Mouse (Mus musculus) stomach, embryonic 15.5 days (tissue): ENCODE data around the gene Tmem256. TPM values are rescaled to one million over a fixed set of nuclear protein-coding genes. Genes with fewer than 3 reads are reported as not detected.

ENCODE experiments used
- ATAC-seq: fragments of 200-750 bp; cut with Nextera tagmentation; 2 replicates; pipeline ENCODE4 v1.8.0; 2017; ENCODE audit warnings: low read depth, moderate number of reproducible peaks, moderate TSS enrichment; ENCODE audit not compliant: insufficient read depth, low FRiP score
- H3K27ac ChIP-seq: fragments of 300-500 bp; sonication (generic); 2 replicates; pipeline ENCODE4 v1.5.1; 2015; ENCODE audit warnings: mild to moderate bottlenecking, inconsistent platforms
- H3K27me3 ChIP-seq: fragments of 300-500 bp; sonication (generic); replicated peaks from 2 replicates; pipeline ENCODE4 v1.6.1; 2015; ENCODE audit warnings: inconsistent platforms
- H3K36me3 ChIP-seq: fragments of 300-500 bp; sonication (generic); 2 replicates; pipeline ENCODE4 v1.6.1; 2015; ENCODE audit warnings: inconsistent platforms
- H3K4me1 ChIP-seq: fragments of 300-500 bp; sonication (generic); 2 replicates; pipeline ENCODE4 v1.6.1; 2015; ENCODE audit warnings: inconsistent platforms
- H3K4me2 ChIP-seq: fragments of 300-500 bp; sonication (generic); 2 replicates; pipeline ENCODE4 v1.6.1; 2015; ENCODE audit warnings: mild to moderate bottlenecking, inconsistent platforms
- H3K4me3 ChIP-seq: fragments of 300-500 bp; sonication (generic); replicated peaks from 2 replicates; pipeline ENCODE4 v1.5.1; 2015; ENCODE audit warnings: inconsistent platforms
- H3K9ac ChIP-seq: fragments of 300-500 bp; sonication (generic); 2 replicates; pipeline ENCODE4 v1.6.1; 2015; ENCODE audit warnings: inconsistent platforms
- H3K9me3 ChIP-seq: fragments of 300-500 bp; sonication (generic); 2 replicates; pipeline ENCODE4 v1.6.1; 2016; ENCODE audit warnings: inconsistent platforms
- WGBS: fragments of 180-500 bp; shearing (Covaris S2); methylation state at CpG from one replicate; pipeline ENCODE4 v1.1.7; 2015; 5-methylcytosine and 5-hydroxymethylcytosine counted together
- polyA plus RNA-seq: library from polyadenylated mRNA; unstranded; fragments of >200 nt; fragmentation: Nextera tagmentation; extraction: Ambion mirVana; gene quantifications from 2 replicates; pipeline ENCODE4 v1.2.1, GENCODE M21; 2015

Tmem256 gene
- polyA plus RNA-seq, 1 experiment from 2014 or later, result 416 TPM

DNA sequence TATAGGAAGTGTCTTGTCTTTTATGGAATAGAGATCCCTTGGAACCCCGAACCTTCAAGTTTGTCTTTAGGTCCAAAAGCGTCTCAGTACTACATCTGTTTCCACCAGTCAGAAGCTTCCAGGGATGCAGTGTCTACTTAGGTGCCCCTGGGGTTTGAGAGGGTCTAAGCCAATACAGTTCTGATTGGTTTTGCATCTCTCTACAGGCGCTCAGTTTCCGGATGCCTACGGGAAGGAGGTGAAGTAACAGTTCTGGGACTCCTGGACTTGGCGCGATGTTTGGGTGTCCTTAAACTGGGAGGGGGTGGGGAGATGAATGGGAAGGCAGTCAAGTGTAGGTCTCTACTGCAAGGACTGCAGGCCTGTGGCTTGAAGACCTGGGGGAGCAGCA lies 395 bp downstream of the Tmem256 start:
- Histone ChIP-seq H3K27me3 (peaks cover 3% of the 10 kb centered on the region; the same call in 1 of the 2 replicates), H3K4me1 (peaks cover 34% of the 10 kb centered on the region), H3K4me2 (peak overlapping the region; percentile 91), H3K4me3 (peak overlapping the region; percentile 77), H3K27ac (peak overlapping the region; percentile 91), H3K9me3 (no peaks in the 10 kb centered on the region), H3K36me3 (no peaks in the 10 kb centered on the region), H3K9ac (peak overlapping the region; percentile 73)
- WGBS, result under 1% methylated on average over 7 of the region's 7 CpGs
- no peak for ATAC-seq

DNA sequence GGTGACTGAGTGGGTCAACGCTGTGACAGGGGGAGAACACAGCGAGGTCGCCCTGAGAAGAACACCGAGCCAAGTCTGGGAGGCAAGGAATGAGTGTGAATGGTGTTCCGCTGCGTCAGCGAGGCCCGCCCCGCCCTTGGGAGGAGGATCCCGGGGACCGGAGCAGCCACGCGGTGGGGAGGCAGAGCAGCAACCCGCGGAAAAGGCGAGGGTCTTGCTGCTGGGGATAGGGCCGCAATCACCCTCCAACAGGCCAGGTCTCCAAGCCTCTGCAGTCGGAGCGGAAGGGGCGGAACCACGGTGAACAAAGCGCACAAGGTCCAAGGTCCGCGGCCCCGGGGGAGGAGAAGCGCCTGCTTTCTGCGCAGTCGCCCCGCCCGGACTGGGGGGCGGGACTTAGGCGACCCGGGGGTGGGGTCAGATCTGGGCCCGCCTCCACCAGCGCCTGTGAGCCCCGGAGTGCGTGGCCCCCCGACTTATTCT lies 7.9 kb downstream of the Tmem256 start, which contains the start of gene Plscr3:
TSS of gene Plscr3 (plus strand) at position 179 of the 483 bp plus-strand sequence.
- Histone ChIP-seq H3K4me3 (peak within 1 kb of the TSS; percentile 72), H3K4me2 (peak within 1 kb of the TSS; percentile 84), H3K27ac (peak within 1 kb of the TSS; percentile 93), H3K36me3 (peaks cover 33% of the 10 kb centered on the region), H3K9ac (peak within 1 kb of the TSS; percentile 59), H3K27me3 (no peaks in the 10 kb centered on the region), H3K4me1 (peaks cover 20% of the 10 kb centered on the region), H3K9me3 (no peaks in the 10 kb centered on the region)
- WGBS, result under 1% methylated on average over 38 of the region's 38 CpGs
- ATAC-seq, result peak; percentile 92

DNA sequence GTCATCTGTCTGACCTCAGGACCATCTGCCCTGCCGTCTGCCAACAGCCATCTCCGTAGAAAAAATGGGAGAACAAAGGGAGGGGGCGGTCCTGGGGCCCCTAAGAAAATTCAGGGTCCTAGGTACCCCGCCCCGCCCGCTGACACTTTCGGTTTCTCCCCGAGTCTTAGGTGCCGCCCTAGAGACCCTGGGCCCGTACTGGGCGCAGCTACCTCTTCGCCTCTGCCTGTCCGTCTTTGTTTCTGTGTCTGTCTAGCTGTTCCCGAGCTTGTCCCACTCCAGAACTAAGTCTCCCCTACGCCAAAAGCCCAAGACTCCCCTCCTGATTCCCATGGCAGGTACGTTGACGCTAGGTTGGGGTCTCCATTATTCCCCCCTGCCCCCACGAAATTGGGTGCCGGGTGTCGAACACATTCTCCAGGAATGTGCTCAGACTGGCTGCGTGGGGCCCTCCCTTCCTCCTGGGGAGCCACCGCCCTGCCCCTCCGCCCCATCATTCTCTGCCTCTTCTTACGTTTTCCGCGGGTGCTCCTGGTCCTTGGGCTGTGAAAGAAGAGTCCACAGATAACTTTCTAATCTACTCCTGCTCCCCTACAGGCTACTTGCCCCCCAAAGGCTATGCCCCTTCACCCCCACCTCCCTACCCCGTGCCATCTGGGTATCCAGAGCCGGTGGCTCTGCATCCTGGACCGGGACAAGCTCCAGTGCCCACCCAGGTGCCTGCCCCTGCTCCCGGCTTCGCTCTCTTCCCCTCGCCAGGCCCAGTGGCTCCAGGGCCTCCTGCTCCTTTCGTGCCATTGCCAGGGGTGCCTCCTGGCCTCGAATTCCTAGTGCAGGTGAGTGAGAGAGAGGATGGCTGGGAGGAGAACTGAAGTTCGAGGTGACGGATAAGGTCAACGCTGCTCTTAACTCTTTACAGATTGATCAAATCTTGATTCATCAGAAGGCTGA lies 8.7 kb downstream of the Tmem256 start:
- no peaks in the 10 kb centered on the region for H3K9me3 ChIP-seq
- WGBS, result 10% methylated on average over 37 of the region's 37 CpGs
- H3K4me2 ChIP-seq, result peak overlapping the region; percentile 84
- H3K9ac ChIP-seq, result peak overlapping the region; percentile 59
- no peaks in the 10 kb centered on the region for H3K27me3 ChIP-seq
- peak overlapping the region; percentile 93 for H3K27ac ChIP-seq
- ATAC-seq, result peak; percentile 44
- H3K36me3 ChIP-seq, result peaks cover 37% of the 10 kb centered on the region
- peaks cover 20% of the 10 kb centered on the region for H3K4me1 ChIP-seq
- H3K4me3 ChIP-seq, result peak overlapping the region; percentile 72

DNA sequence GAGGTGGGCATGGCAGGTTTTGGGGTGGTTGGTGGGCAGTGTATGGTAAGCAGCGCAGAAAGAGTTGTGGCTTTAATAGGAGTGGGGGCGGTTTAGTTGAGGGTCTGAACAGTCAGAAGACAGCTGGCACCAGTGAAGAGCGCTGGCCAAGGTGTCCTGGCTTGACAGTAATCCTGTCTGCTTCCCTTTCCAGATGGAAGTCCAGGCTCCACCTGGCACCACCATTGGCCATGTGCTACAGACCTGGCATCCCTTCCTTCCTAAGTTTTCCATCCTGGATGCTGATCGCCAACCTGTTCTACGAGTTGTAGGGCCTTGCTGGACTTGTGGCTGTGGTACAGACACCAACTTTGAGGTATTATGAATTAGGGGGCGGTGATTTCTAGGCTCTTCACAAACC lies 9.7 kb downstream of the Tmem256 start:
- Histone ChIP-seq H3K4me3 (peak overlapping the region; percentile 72), H3K27me3 (no peaks in the 10 kb centered on the region), H3K36me3 (peaks cover 44% of the 10 kb centered on the region), H3K4me1 (peaks cover 21% of the 10 kb centered on the region), H3K9ac (no peak overlapping the region), H3K27ac (no peak overlapping the region), H3K9me3 (no peaks in the 10 kb centered on the region), H3K4me2 (peak overlapping the region; percentile 84)
- 95% methylated on average over 6 of the region's 6 CpGs for WGBS
- no peak for ATAC-seq

DNA sequence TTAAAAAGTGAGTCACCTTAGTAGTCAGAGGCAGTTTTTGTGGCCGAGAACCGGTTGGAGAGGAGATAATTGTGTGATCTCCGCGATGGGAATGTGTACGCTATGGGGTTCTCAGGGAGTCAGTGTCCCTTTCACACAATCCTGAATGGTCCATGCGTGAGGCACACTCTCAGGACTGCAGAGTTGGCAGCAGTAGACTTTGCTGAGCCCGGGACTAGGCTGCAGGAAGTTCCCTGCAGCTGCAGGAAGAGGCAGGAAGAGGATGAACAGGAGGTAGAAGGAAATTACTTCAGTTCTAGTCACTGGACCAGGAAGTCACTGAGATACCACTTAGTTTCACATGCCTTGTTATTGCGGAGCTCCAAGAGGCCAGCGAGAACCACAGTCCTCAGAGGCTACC lies 10.8 kb downstream of the Tmem256 start:
- H3K27ac ChIP-seq, result 0 out of 2 replicates have a peak overlapping the region, but pooled peaks have one; percentile 3
- H3K27me3 ChIP-seq, result no peaks in the 10 kb centered on the region
- peaks cover 44% of the 10 kb centered on the region for H3K36me3 ChIP-seq
- 81% methylated on average over 9 of the region's 9 CpGs for WGBS
- no peak overlapping the region for H3K4me2 ChIP-seq
- H3K4me3 ChIP-seq, result no peak overlapping the region
- no peaks in the 10 kb centered on the region for H3K9me3 ChIP-seq
- H3K4me1 ChIP-seq, result peaks cover 23% of the 10 kb centered on the region
- ATAC-seq, result no peak
- no peak overlapping the region for H3K9ac ChIP-seq

DNA sequence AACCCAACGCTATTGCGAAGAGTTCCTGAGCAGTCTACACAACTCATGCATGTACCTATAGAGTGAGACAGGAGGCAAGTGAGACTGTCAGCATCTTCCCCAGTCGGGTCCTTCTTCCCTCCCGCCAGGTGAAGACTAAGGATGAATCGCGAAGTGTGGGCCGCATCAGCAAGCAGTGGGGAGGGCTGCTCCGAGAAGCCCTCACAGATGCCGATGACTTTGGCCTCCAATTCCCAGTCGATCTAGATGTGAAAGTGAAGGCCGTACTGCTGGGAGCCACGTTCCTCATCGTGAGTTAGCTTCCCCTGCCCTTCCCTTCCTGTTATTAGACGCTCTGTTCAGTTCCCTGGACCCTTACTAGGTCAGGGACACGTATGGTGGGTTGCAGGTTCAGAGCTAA lies 11.6 kb downstream of the Tmem256 start:
- no peak overlapping the region for H3K4me2 ChIP-seq
- no peak overlapping the region for H3K4me3 ChIP-seq
- ATAC-seq, result no peak
- peaks cover 44% of the 10 kb centered on the region for H3K36me3 ChIP-seq
- H3K27me3 ChIP-seq, result no peaks in the 10 kb centered on the region
- H3K27ac ChIP-seq, result no peak overlapping the region
- H3K4me1 ChIP-seq, result peaks cover 23% of the 10 kb centered on the region
- WGBS, result 90% methylated on average over 15 of the region's 15 CpGs
- no peak overlapping the region for H3K9ac ChIP-seq
- no peaks in the 10 kb centered on the region for H3K9me3 ChIP-seq

DNA sequence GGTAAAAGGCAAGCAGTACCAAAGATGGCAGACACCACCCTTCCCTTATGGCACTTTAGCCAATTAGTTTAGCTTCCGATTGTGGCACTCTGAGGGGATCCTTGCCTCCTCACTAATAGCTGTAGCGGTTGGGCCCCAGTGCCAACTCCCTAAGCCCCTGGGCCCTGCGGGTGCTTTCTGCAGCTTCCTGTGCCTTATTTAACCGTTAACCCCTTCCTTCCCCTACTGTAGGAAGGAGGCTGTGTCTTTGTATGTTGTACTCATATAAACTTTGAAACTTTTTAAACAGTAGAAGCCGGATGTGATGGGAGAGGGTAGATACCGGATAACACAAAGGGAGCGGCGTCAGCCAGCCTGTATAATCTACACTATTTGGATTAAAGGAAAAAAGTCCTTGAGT lies 12.4 kb downstream of the Tmem256 start:
- Histone ChIP-seq H3K9me3 (no peaks in the 10 kb centered on the region), H3K4me1 (peaks cover 22% of the 10 kb centered on the region), H3K36me3 (peaks cover 44% of the 10 kb centered on the region), H3K27me3 (no peaks in the 10 kb centered on the region), H3K27ac (no peak overlapping the region), H3K4me2 (no peak overlapping the region), H3K9ac (no peak overlapping the region), H3K4me3 (no peak overlapping the region)
- 73% methylated on average over 8 of the region's 8 CpGs for whole genome bisulfite sequencing
- no peak for ATAC-seq

DNA sequence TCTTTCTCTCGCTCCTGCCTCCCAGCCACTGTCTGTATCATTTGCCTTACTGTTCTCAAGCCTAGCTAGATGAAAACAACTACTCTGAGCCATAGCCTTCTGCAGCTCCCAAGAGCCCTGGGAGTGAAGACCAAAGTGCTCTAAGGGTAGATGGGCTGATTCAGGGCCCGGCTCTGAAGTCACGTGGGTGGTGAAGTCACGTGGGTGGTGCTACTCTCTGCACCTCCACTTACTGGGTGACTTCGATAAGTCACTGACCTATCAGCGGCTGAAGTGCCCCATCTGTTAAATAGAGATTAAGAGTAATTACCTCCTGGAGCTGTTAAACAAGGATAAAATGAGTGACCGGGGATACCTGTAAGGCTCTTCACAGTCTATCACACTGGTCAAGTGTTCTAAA lies 15.7 kb downstream of the Tmem256 start:
- Histone ChIP-seq H3K9ac (no peak overlapping the region), H3K27ac (no peak overlapping the region), H3K27me3 (peaks cover under 1% of the 10 kb centered on the region; the same call in 1 of the 2 replicates), H3K4me2 (0 out of 2 replicates have a peak overlapping the region, but pooled peaks have one; percentile 4), H3K36me3 (peaks cover 32% of the 10 kb centered on the region), H3K4me3 (no peak overlapping the region), H3K4me1 (peaks cover 9% of the 10 kb centered on the region), H3K9me3 (no peaks in the 10 kb centered on the region)
- WGBS, result 49% methylated on average over 7 of the region's 7 CpGs
- ATAC-seq, result peak; percentile 82

DNA sequence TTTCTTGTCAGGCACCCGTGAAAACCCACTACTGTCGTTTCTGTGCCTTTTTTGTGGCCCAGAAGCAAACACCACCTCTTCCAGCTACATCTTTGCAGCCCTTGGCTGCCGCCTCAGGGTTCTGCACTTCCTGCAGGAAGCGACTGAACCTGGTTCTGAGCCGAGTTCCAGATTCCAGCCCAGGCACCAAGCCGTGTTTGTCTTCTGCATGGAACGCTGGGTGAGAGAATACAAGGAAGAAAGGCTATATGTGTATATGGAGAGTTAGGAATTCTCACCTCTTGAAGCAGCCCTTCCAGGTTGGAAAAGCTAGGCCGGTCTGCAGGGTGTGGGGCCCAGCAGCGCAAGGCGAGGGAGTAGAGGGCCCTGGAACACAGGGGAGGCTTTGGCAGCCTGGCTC lies 16.4 kb downstream of the Tmem256 start:
- Histone ChIP-seq H3K27ac (no peak overlapping the region), H3K27me3 (peaks cover 4% of the 10 kb centered on the region; the same call in 1 of the 2 replicates), H3K4me1 (peaks cover 7% of the 10 kb centered on the region), H3K9ac (no peak overlapping the region), H3K4me2 (no peak overlapping the region), H3K36me3 (peaks cover 27% of the 10 kb centered on the region), H3K9me3 (no peaks in the 10 kb centered on the region), H3K4me3 (no peak overlapping the region)
- no peak for ATAC-seq
- 83% methylated on average over 10 of the region's 10 CpGs for WGBS

DNA sequence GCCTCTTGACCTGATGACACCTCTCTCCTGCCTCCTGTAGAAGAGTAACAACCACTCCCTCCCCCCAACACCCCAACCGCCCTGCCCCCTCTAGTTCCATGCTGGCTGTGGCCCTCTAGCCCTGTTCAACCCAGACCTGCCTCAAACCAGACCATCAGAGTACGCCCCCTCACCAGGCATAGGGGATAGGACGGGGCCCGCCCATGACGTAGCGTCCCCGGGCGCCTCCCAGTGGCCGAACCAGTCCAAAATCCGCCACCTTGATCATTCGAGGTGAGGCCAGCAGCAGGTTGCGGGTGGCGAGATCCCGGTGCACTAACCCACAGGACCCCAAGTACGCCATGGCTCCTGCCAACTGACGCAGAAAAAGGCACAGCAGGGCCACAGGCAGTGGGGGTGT lies 17.0 kb downstream of the Tmem256 start:
- Histone ChIP-seq H3K9me3 (no peaks in the 10 kb centered on the region), H3K36me3 (peaks cover 21% of the 10 kb centered on the region), H3K27me3 (peaks cover 4% of the 10 kb centered on the region; the same call in 1 of the 2 replicates), H3K4me1 (peaks cover 7% of the 10 kb centered on the region), H3K9ac (no peak overlapping the region), H3K4me3 (no peak overlapping the region), H3K4me2 (peak overlapping the region; percentile 3; the same call in 1 of the 2 replicates), H3K27ac (no peak overlapping the region)
- 30% methylated on average over 16 of the region's 16 CpGs for WGBS
- ATAC-seq, result no peak

DNA sequence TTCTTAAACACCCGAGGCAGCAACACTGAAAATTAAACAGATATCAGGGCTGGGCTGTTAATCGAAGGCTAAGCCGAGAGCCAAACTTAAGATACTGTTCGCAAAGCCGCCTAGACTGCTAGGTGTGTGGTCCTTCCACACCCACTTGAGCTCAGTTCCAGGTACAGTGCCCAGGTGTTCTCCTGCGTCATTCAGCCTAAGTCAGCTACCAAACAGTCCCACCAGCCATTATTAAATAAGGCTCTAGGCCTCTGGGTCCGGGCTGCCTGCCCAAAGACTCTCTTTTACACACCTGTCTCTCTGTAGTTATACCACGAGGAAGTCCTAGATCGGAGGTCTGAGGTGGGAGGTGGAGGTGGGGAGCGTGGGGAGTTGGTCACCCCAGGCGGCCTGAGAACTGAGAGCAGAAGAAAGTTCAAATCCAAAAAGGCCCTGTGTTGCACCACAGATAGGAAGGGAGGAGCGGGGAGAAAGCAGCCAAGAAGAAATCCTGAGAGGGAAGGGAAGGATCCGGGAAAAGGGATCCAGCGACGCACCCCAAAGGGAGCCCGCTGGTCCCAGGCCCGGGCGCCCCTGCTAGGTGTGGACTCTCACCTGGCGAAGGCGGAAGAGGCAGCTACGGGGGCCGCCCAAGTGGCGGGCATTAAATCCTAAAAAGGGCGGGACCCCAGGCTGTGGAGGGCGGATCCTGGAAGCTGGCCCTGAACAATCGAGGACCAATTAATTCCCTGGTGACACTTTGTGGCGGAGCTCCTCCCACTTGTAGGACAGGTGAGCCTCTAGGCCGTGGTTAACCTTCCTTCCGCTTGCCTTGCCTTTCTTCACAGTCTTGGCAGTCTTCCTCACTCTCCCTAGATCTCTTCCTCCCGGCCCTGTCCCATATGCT lies 20.0 kb downstream of the Tmem256 start, which contains the start of gene Tnk1:
TSS of gene Tnk1 (minus strand) at position 618 of the 886 bp plus-strand sequence.
- H3K9me3 ChIP-seq, result no peaks in the 10 kb centered on the region
- H3K4me2 ChIP-seq, result peak within 1 kb of the TSS; percentile 33
- peaks cover 4% of the 10 kb centered on the region for H3K4me1 ChIP-seq
- H3K4me3 ChIP-seq, result peak within 1 kb of the TSS; percentile 33
- peak; percentile 81 for ATAC-seq
- peak within 1 kb of the TSS; percentile 75 for H3K27ac ChIP-seq
- 0 out of 2 replicates have a peak within 1 kb of the TSS, but pooled peaks have one; percentile 3 for H3K9ac ChIP-seq
- WGBS, result 19% methylated on average over 30 of the region's 30 CpGs
- peaks cover 4% of the 10 kb centered on the region; the same call in 1 of the 2 replicates for H3K27me3 ChIP-seq
- no peaks in the 10 kb centered on the region for H3K36me3 ChIP-seq
